Mouse (Mus musculus): ENCODE data around the gene Slc25a33.
"Not testable (repeated sequence)": the region's sequence is repeated elsewhere in the genome, so short reads cannot be mapped to it uniquely, and the experiment has no call there.

GRCm38 (mm10) chr4:149749663-149750015 is 24.4 kb downstream of the Slc25a33 start:
- not testable (repeated sequence) for TF ChIP-seq CTCF (IDR thresholded peaks at IDR 0.05; ENCODE audit: borderline replicate concordance, control insufficient read depth, extremely low read depth, insufficient read depth, low read length, poor library complexity); POLR2A (IDR thresholded peaks at IDR 0.05; ENCODE audit: control insufficient read depth, extremely low read depth, insufficient read depth, low read length, poor library complexity)

Data from thymus, adult 2 months (tissue).